Mouse (Mus musculus): Measurements from ENCODE around the gene Zan.
A peak's percentile ranks its signal among the peaks of the same experiment; 100 is the strongest.
"Not testable (repeated sequence)": the region's sequence is repeated elsewhere in the genome, so short reads cannot be mapped to it uniquely, and the experiment has no call there.

Gene Zan

GRCm38 (mm10) chr5:137500186-137500585 lies 23.3 kb upstream of the Zan start:
- DNase-seq = no peak

GRCm38 (mm10) chr5:137493831-137494230 lies 17.0 kb upstream of the Zan start:
- no peak for DNase-seq

GRCm38 (mm10) chr5:137491559-137491958 lies 14.7 kb upstream of the Zan start:
- no peak for DNase-seq

GRCm38 (mm10) chr5:137487616-137488015 lies 10.8 kb upstream of the Zan start:
- peak; percentile 21 for DNase-seq

- DNase-seq = no peak
Measured at GRCm38 (mm10) chr5:137485851-137486155, 8.9 kb upstream of the Zan start.

- DNase-seq = no peak
Measured at GRCm38 (mm10) chr5:137485071-137485850, 8.4 kb upstream of the Zan start.

- no peak for DNase-seq
Measured at GRCm38 (mm10) chr5:137481897-137482296, 5.0 kb upstream of the Zan start.

- DNase-seq = peak; percentile 92
Measured at GRCm38 (mm10) chr5:137481138-137481537, 4.3 kb upstream of the Zan start.

- no peak for DNase-seq
Measured at GRCm38 (mm10) chr5:137474351-137474750, 2.5 kb downstream of the Zan start.

GRCm38 (mm10) chr5:137472252-137472904 lies 4.5 kb downstream of the Zan start:
- DNase-seq = no peak

GRCm38 (mm10) chr5:137466946-137467345 lies 9.9 kb downstream of the Zan start:
- no peak for DNase-seq

- no peak for DNase-seq
Measured at GRCm38 (mm10) chr5:137465049-137465448, 11.8 kb downstream of the Zan start.

- DNase-seq = peak; percentile 78
Measured at GRCm38 (mm10) chr5:137455866-137456591, 20.8 kb downstream of the Zan start.

- DNase-seq = no peak
Measured at GRCm38 (mm10) chr5:137455206-137455605, 21.7 kb downstream of the Zan start.

GRCm38 (mm10) chr5:137445536-137445935 lies 31.3 kb downstream of the Zan start:
- no peak for DNase-seq

- DNase-seq = peak; percentile 89
Measured at GRCm38 (mm10) chr5:137440216-137440855, 36.5 kb downstream of the Zan start.

- DNase-seq = no peak
Measured at GRCm38 (mm10) chr5:137433889-137434288, 43.0 kb downstream of the Zan start.

- DNase-seq = not testable (repeated sequence)
Measured at GRCm38 (mm10) chr5:137430402-137430801, 46.5 kb downstream of the Zan start.

GRCm38 (mm10) chr5:137425648-137426047 lies 51.2 kb downstream of the Zan start:
- no peak for DNase-seq

- DNase-seq = no peak
Measured at GRCm38 (mm10) chr5:137419841-137420240, 57.0 kb downstream of the Zan start.

GRCm38 (mm10) chr5:137419105-137419504 lies 57.8 kb downstream of the Zan start:
- DNase-seq = peak; percentile 40

GRCm38 (mm10) chr5:137414253-137414652 lies 62.6 kb downstream of the Zan start:
- no peak for DNase-seq

GRCm38 (mm10) chr5:137411235-137411634 lies 65.6 kb downstream of the Zan start:
- DNase-seq = no peak

Data from lung, postnatal 36 days (tissue).